Mouse (Mus musculus) heart, postnatal 0 days (tissue): Measurements from ENCODE around the gene Ang.

Experiments
- CTCF ChIP-seq: IDR thresholded peaks from 2 replicates; pipeline ENCODE4 v1.5.1; 2016; ENCODE audit warnings: antibody characterized with exemption, control low read depth, low read depth
- EP300 ChIP-seq: IDR thresholded peaks from 2 replicates; pipeline ENCODE4 v1.6.1; 2016; ENCODE audit warnings: antibody characterized with exemption, low read depth

- no peak for TF ChIP-seq CTCF
- no peak for TF ChIP-seq EP300
Measured at GRCm38 (mm10) chr14:51057401-51057831, 33.5 kb upstream of the Ang start, which contains the start of gene Rnase12.
